Mouse (Mus musculus): ENCODE measurements around the gene Prim2. TPM values are rescaled to one million over a fixed set of nuclear protein-coding genes. Genes with fewer than 3 reads are reported as not detected.

Gene Prim2
- polyA plus RNA-seq, 1 experiment from 2014 or later, result 21.5 TPM

- ATAC-seq, result no peak
- no peaks in the 10 kb centered on the region for H3K4me1 ChIP-seq (ENCODE audit: control insufficient read depth, insufficient read depth, low read depth, low read length)
- no peak overlapping the region for H3K4me3 ChIP-seq (ENCODE audit: low read length)
- no peak overlapping the region for H3K4me2 ChIP-seq (ENCODE audit: low read length)
- H3K9ac ChIP-seq (ENCODE audit: low read depth, low read length), result no peak overlapping the region
- H3K27ac ChIP-seq (ENCODE audit: low read depth, low read length), result no peak overlapping the region
- 85% methylated on average over 3 of the region's 3 CpGs for WGBS
- no peaks in the 10 kb centered on the region for H3K27me3 ChIP-seq (replicated peaks; ENCODE audit: control insufficient read depth, insufficient read depth, low read length)
- no peaks in the 10 kb centered on the region for H3K36me3 ChIP-seq (ENCODE audit: control insufficient read depth, insufficient read depth, low read length)
- no peaks in the 10 kb centered on the region for H3K9me3 ChIP-seq (ENCODE audit: control insufficient read depth, low read length)
Measured at GRCm38 (mm10) chr1:33483746-33484145, 185.8 kb downstream of the Prim2 start.

- H3K4me2 ChIP-seq (ENCODE audit: low read length), result no peak overlapping the region
- no peak overlapping the region for H3K9ac ChIP-seq (ENCODE audit: low read depth, low read length)
- no peaks in the 10 kb centered on the region for H3K36me3 ChIP-seq (ENCODE audit: control insufficient read depth, insufficient read depth, low read length)
- no peak for ATAC-seq
- peaks cover 4% of the 10 kb centered on the region; the same call in 1 of the 2 replicates for H3K9me3 ChIP-seq (ENCODE audit: control insufficient read depth, low read length)
- H3K27ac ChIP-seq (ENCODE audit: low read depth, low read length), result no peak overlapping the region
- no peaks in the 10 kb centered on the region for H3K27me3 ChIP-seq (replicated peaks; ENCODE audit: control insufficient read depth, insufficient read depth, low read length)
- H3K4me3 ChIP-seq (ENCODE audit: low read length), result no peak overlapping the region
- no peaks in the 10 kb centered on the region for H3K4me1 ChIP-seq (ENCODE audit: control insufficient read depth, insufficient read depth, low read depth, low read length)
- WGBS, result 71% methylated on average over 7 of the region's 7 CpGs
Measured at GRCm38 (mm10) chr1:33480382-33480781, 189.2 kb downstream of the Prim2 start.

- no peak overlapping the region for H3K4me2 ChIP-seq (ENCODE audit: low read length)
- H3K4me1 ChIP-seq (ENCODE audit: control insufficient read depth, insufficient read depth, low read depth, low read length), result no peaks in the 10 kb centered on the region
- H3K4me3 ChIP-seq (ENCODE audit: low read length), result no peak overlapping the region
- WGBS, result 90% methylated on average over 6 of the region's 6 CpGs
- no peaks in the 10 kb centered on the region for H3K9me3 ChIP-seq (ENCODE audit: control insufficient read depth, low read length)
- no peaks in the 10 kb centered on the region for H3K27me3 ChIP-seq (replicated peaks; ENCODE audit: control insufficient read depth, insufficient read depth, low read length)
- no peak for ATAC-seq
- no peaks in the 10 kb centered on the region for H3K36me3 ChIP-seq (ENCODE audit: control insufficient read depth, insufficient read depth, low read length)
- H3K27ac ChIP-seq (ENCODE audit: low read depth, low read length), result no peak overlapping the region
- H3K9ac ChIP-seq (ENCODE audit: low read depth, low read length), result no peak overlapping the region
Measured at GRCm38 (mm10) chr1:33471069-33471468, 198.5 kb downstream of the Prim2 start.

GRCm38 (mm10) chr1:33470222-33470621 lies 199.4 kb downstream of the Prim2 start:
- Histone ChIP-seq H3K4me2 (ENCODE audit: low read length) (no peak overlapping the region), H3K9me3 (ENCODE audit: control insufficient read depth, low read length) (no peaks in the 10 kb centered on the region), H3K4me1 (ENCODE audit: control insufficient read depth, insufficient read depth, low read depth, low read length) (no peaks in the 10 kb centered on the region), H3K36me3 (ENCODE audit: control insufficient read depth, insufficient read depth, low read length) (no peaks in the 10 kb centered on the region), H3K27me3 (replicated peaks; ENCODE audit: control insufficient read depth, insufficient read depth, low read length) (no peaks in the 10 kb centered on the region), H3K9ac (ENCODE audit: low read depth, low read length) (no peak overlapping the region), H3K27ac (ENCODE audit: low read depth, low read length) (no peak overlapping the region), H3K4me3 (ENCODE audit: low read length) (no peak overlapping the region)
- WGBS, result 84% methylated on average over 8 of the region's 8 CpGs
- peak; percentile 40; the same call in 1 of the 2 replicates for ATAC-seq

GRCm38 (mm10) chr1:33464234-33464633 lies 205.4 kb downstream of the Prim2 start:
- Histone ChIP-seq H3K27me3 (replicated peaks; ENCODE audit: control insufficient read depth, insufficient read depth, low read length) (no peaks in the 10 kb centered on the region), H3K36me3 (ENCODE audit: control insufficient read depth, insufficient read depth, low read length) (no peaks in the 10 kb centered on the region), H3K9ac (ENCODE audit: low read depth, low read length) (no peak overlapping the region), H3K27ac (ENCODE audit: low read depth, low read length) (no peak overlapping the region), H3K4me2 (ENCODE audit: low read length) (no peak overlapping the region), H3K9me3 (ENCODE audit: control insufficient read depth, low read length) (no peaks in the 10 kb centered on the region), H3K4me1 (ENCODE audit: control insufficient read depth, insufficient read depth, low read depth, low read length) (no peaks in the 10 kb centered on the region), H3K4me3 (ENCODE audit: low read length) (no peak overlapping the region)
- ATAC-seq, result no peak
- 43% methylated on average over 5 of the region's 5 CpGs for WGBS

GRCm38 (mm10) chr1:33460703-33461102 lies 208.9 kb downstream of the Prim2 start:
- H3K4me1 ChIP-seq (ENCODE audit: control insufficient read depth, insufficient read depth, low read depth, low read length), result no peaks in the 10 kb centered on the region
- no peak overlapping the region for H3K4me2 ChIP-seq (ENCODE audit: low read length)
- H3K9me3 ChIP-seq (ENCODE audit: control insufficient read depth, low read length), result no peaks in the 10 kb centered on the region
- ATAC-seq, result no peak
- H3K27me3 ChIP-seq (replicated peaks; ENCODE audit: control insufficient read depth, insufficient read depth, low read length), result no peaks in the 10 kb centered on the region
- 86% methylated on average over 8 of the region's 8 CpGs for WGBS
- no peak overlapping the region for H3K9ac ChIP-seq (ENCODE audit: low read depth, low read length)
- H3K27ac ChIP-seq (ENCODE audit: low read depth, low read length), result no peak overlapping the region
- no peak overlapping the region for H3K4me3 ChIP-seq (ENCODE audit: low read length)
- H3K36me3 ChIP-seq (ENCODE audit: control insufficient read depth, insufficient read depth, low read length), result no peaks in the 10 kb centered on the region

GRCm38 (mm10) chr1:33460262-33460661 lies 209.3 kb downstream of the Prim2 start:
- peak; percentile 71 for ATAC-seq
- Histone ChIP-seq H3K36me3 (ENCODE audit: control insufficient read depth, insufficient read depth, low read length) (no peaks in the 10 kb centered on the region), H3K27ac (ENCODE audit: low read depth, low read length) (no peak overlapping the region), H3K4me2 (ENCODE audit: low read length) (no peak overlapping the region), H3K4me1 (ENCODE audit: control insufficient read depth, insufficient read depth, low read depth, low read length) (no peaks in the 10 kb centered on the region), H3K27me3 (replicated peaks; ENCODE audit: control insufficient read depth, insufficient read depth, low read length) (no peaks in the 10 kb centered on the region), H3K4me3 (ENCODE audit: low read length) (no peak overlapping the region), H3K9me3 (ENCODE audit: control insufficient read depth, low read length) (no peaks in the 10 kb centered on the region), H3K9ac (ENCODE audit: low read depth, low read length) (no peak overlapping the region)
- WGBS, result 51% methylated on average over 3 of the region's 3 CpGs

- Histone ChIP-seq H3K9me3 (ENCODE audit: control insufficient read depth, low read length) (no peaks in the 10 kb centered on the region), H3K36me3 (ENCODE audit: control insufficient read depth, insufficient read depth, low read length) (no peaks in the 10 kb centered on the region), H3K4me1 (ENCODE audit: control insufficient read depth, insufficient read depth, low read depth, low read length) (no peaks in the 10 kb centered on the region), H3K27me3 (replicated peaks; ENCODE audit: control insufficient read depth, insufficient read depth, low read length) (no peaks in the 10 kb centered on the region), H3K9ac (ENCODE audit: low read depth, low read length) (no peak overlapping the region), H3K27ac (ENCODE audit: low read depth, low read length) (no peak overlapping the region), H3K4me3 (ENCODE audit: low read length) (no peak overlapping the region), H3K4me2 (ENCODE audit: low read length) (no peak overlapping the region)
- ATAC-seq, result no peak
- 64% methylated on average over 3 of the region's 3 CpGs for WGBS
Measured at GRCm38 (mm10) chr1:33458950-33459349, 210.6 kb downstream of the Prim2 start.

- Histone ChIP-seq H3K27ac (ENCODE audit: low read depth, low read length) (no peak overlapping the region), H3K27me3 (replicated peaks; ENCODE audit: control insufficient read depth, insufficient read depth, low read length) (no peaks in the 10 kb centered on the region), H3K4me3 (ENCODE audit: low read length) (no peak overlapping the region), H3K36me3 (ENCODE audit: control insufficient read depth, insufficient read depth, low read length) (no peaks in the 10 kb centered on the region), H3K4me1 (ENCODE audit: control insufficient read depth, insufficient read depth, low read depth, low read length) (no peaks in the 10 kb centered on the region), H3K9ac (ENCODE audit: low read depth, low read length) (no peak overlapping the region), H3K4me2 (ENCODE audit: low read length) (no peak overlapping the region), H3K9me3 (ENCODE audit: control insufficient read depth, low read length) (0 out of 2 replicates have a peak, but pooled peaks cover 2% of the 10 kb centered on the region)
- 96% methylated on average over 6 of the region's 6 CpGs for WGBS
- ATAC-seq, result no peak
Measured at GRCm38 (mm10) chr1:33454251-33454650, 215.3 kb downstream of the Prim2 start.

- Histone ChIP-seq H3K9me3 (ENCODE audit: control insufficient read depth, low read length) (0 out of 2 replicates have a peak, but pooled peaks cover 2% of the 10 kb centered on the region), H3K27ac (ENCODE audit: low read depth, low read length) (no peak overlapping the region), H3K27me3 (replicated peaks; ENCODE audit: control insufficient read depth, insufficient read depth, low read length) (no peaks in the 10 kb centered on the region), H3K4me2 (ENCODE audit: low read length) (no peak overlapping the region), H3K4me3 (ENCODE audit: low read length) (no peak overlapping the region), H3K4me1 (ENCODE audit: control insufficient read depth, insufficient read depth, low read depth, low read length) (no peaks in the 10 kb centered on the region), H3K36me3 (ENCODE audit: control insufficient read depth, insufficient read depth, low read length) (no peaks in the 10 kb centered on the region), H3K9ac (ENCODE audit: low read depth, low read length) (no peak overlapping the region)
- WGBS, result 91% methylated on average over 9 of the region's 9 CpGs
- ATAC-seq, result no peak
Measured at GRCm38 (mm10) chr1:33453299-33453698, 216.3 kb downstream of the Prim2 start.

Data from hindbrain, embryonic 16.5 days (tissue).